Mouse (Mus musculus) ES-E14 (cell line): ENCODE results near the gene Cytl1. TPM values are rescaled to one million over a fixed set of nuclear protein-coding genes. Genes with fewer than 3 reads are reported as not detected.

Source experiments
- DNase-seq: peaks from one replicate; pipeline ENCODE4 v3.0.0-alpha.2; 2013; ENCODE audit warnings: low read depth, low spot score
- H3K27ac ChIP-seq: 2 replicates; pipeline ENCODE4 v1.5.1; 2012; ENCODE audit warnings: low read depth, mild to moderate bottlenecking, low read length, moderate library complexity, mixed read lengths; ENCODE audit not compliant: poor library complexity, insufficient read depth, severe bottlenecking
- H3K36me3 ChIP-seq: 2 replicates; pipeline ENCODE4 v1.6.1; 2012; ENCODE audit warnings: mild to moderate bottlenecking, low read length, moderate library complexity, mixed read lengths; ENCODE audit not compliant: control insufficient read depth, poor library complexity, insufficient read depth, severe bottlenecking
- H3K4me1 ChIP-seq, 2 experiments: fragments of 150-350 bp in 1 of 2; sonication (generic) in 1 of 2; 2 replicates each; pipeline ENCODE4 v1.6.1; 2012; ENCODE audit warnings: low read length in 2 of 2, mild to moderate bottlenecking in 1 of 2, mixed read lengths in 1 of 2; ENCODE audit not compliant: control insufficient read depth in 2 of 2, insufficient read depth in 2 of 2, poor library complexity in 1 of 2
- H3K4me3 ChIP-seq, 2 experiments: fragments of 150-350 bp in 1 of 2; sonication (generic) in 1 of 2; 2 replicates each; pipeline ENCODE4 v1.5.1; 2012; ENCODE audit warnings: low read length in 2 of 2, low read depth in 1 of 2, mild to moderate bottlenecking in 1 of 2, mixed read lengths in 1 of 2; ENCODE audit not compliant: insufficient read depth in 1 of 2, poor library complexity in 1 of 2, severe bottlenecking in 1 of 2
- H3K9ac ChIP-seq: 2 replicates; pipeline ENCODE4 v1.6.1; 2012; ENCODE audit warnings: low read depth, mild to moderate bottlenecking, low read length, mixed read lengths; ENCODE audit not compliant: poor library complexity, insufficient read depth, severe bottlenecking
- H3K9me3 ChIP-seq: fragments of 150-350 bp; sonication (generic); 2 replicates; pipeline ENCODE4 v1.6.1; 2012; ENCODE audit warnings: low read depth, mild to moderate bottlenecking, low read length; ENCODE audit not compliant: control insufficient read depth, insufficient read depth
- CHD2 ChIP-seq: IDR thresholded peaks from 2 replicates; pipeline ENCODE4 v1.6.1; 2014; ENCODE audit warnings: mild to moderate bottlenecking, low read depth, low read length, inconsistent platforms
- HCFC1 ChIP-seq: IDR thresholded peaks from 2 replicates; pipeline ENCODE4 v1.6.1; 2012; ENCODE audit warnings: low read length, inconsistent platforms, borderline replicate concordance; ENCODE audit not compliant: insufficient read depth
- MAFK ChIP-seq: IDR thresholded peaks from 2 replicates; pipeline ENCODE4 v1.6.1; 2014; ENCODE audit warnings: mild to moderate bottlenecking, low read depth, low read length, inconsistent platforms; ENCODE audit not compliant: insufficient read depth
- ZC3H11A ChIP-seq: IDR thresholded peaks from 2 replicates; pipeline ENCODE4 v1.6.1; 2012; ENCODE audit warnings: low read depth, mild to moderate bottlenecking, inconsistent platforms, low read length, borderline replicate concordance
- ZNF384 ChIP-seq: IDR thresholded peaks from 2 replicates; pipeline ENCODE4 v1.6.1; 2012; ENCODE audit warnings: low read depth, low read length, inconsistent platforms
- in situ Hi-C, 2 experiments: fragments of 600-800 bp; cut with MboI; formaldehyde crosslinking; loops; one replicate each; pipeline ENCODE4 v1.15.1; 2025; ENCODE audit warnings: low sequenced_read_pairs in 2 of 2, inconsistent platforms in 1 of 2; ENCODE audit not compliant: unreplicated experiment in 2 of 2
- total RNA-seq: library from RNA; depleted of rRNA; stranded (reverse); fragments of 300-350 nt; gene quantifications from 2 replicates; pipeline ENCODE4 v1.2.3, GENCODE M21; 2012

Gene Cytl1
- total RNA-seq, 1 experiment: not detected

DNA sequence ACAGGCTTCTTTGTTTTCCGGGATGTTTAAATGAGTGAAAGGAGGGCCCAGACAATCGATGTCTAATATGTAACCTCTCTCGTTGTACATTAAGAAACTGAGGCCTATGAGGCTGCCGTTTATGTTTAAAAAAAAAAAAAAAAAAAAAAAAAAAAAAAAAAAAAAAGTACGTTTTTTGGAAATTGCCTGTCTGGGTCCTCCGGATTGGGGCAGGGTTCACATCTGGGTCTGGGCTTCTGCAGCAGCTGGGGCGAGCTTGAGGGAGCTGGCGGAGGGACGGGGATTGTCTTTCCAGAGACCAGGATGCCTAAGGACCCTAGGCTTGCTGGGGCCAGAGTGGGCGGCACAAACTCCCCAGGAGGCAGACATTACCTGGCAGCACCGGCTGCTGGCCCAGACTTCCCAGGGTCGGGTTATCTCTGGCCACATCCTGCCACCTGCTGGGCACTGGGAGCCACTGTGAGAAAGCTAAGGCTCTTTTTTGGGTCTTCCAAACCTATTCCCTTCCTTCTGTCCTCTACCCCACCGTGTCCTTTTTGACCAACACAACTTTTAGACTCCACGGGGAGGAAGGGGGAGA lies 17.8 kb upstream of the Cytl1 start:
- DNase-seq: no peak
- in situ Hi-C loops: loop anchor here in 1 of 2 experiments (25.0 kb wide), 1 partner anchor 430 kb away; no protein-coding TSS in a partner anchor
- H3K9me3 ChIP-seq: no peaks in the 10 kb centered on the region
- H3K27ac ChIP-seq: no peak overlapping the region
- H3K36me3 ChIP-seq: no peaks in the 10 kb centered on the region
- no peak overlapping the region for H3K9ac ChIP-seq
- peak overlapping the region; percentile 55; a peak in 2 of 4 replicates for H3K4me3 ChIP-seq
- no peaks in the 10 kb centered on the region for H3K4me1 ChIP-seq
- no peak for TF ChIP-seq HCFC1
- TF ChIP-seq MAFK: no peak
- TF ChIP-seq CHD2: no peak
- TF ChIP-seq ZNF384: peak; percentile 96; the same call in 1 of the 2 replicates
- no peak for TF ChIP-seq ZC3H11A

GRCm38 (mm10) chr5:37720670-37721069 lies 14.6 kb upstream of the Cytl1 start:
- Histone ChIP-seq H3K9ac (no peak overlapping the region), H3K4me3 (no peak overlapping the region), H3K27ac (no peak overlapping the region), H3K9me3 (no peaks in the 10 kb centered on the region), H3K36me3 (no peaks in the 10 kb centered on the region), H3K4me1 (no peaks in the 10 kb centered on the region)
- TF ChIP-seq ZNF384 (no peak), CHD2 (no peak), ZC3H11A (no peak), MAFK (no peak), HCFC1 (no peak)
- in situ Hi-C loops: loop anchor here in 1 of 2 experiments (25.0 kb wide), 1 partner anchor 433 kb away; no protein-coding TSS in a partner anchor
- no peak for DNase-seq

DNA sequence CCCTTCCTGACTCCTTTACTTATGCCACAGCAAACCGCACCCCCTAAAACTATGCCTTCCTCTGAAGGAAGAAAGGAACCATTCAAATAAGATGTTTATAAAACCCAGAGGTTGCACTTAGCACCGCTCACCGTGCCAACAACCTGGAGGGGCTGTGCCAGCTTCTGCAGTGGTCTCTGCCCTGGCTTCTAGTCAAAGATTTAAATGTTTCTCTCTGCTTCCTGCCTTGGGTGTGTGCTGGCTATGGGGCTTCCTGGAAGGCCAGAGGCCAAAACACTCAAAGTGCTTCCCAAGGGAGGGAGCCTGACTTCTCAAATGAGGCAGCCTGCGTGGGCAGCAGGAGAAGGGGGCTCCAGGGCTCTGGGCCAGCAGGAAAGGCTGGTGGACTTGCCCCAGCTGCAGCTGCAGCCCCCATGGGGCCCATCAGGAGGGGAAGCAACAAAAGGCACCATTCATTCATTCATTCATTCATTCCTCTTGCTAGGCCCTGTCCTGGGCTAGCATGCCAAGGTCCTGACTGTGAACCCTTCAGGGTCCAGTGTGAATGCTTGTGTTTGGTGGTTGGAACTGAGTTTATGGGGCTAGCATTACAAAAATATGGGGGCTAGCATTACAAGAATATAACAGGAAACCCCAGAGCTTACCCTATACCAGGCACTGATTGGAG lies 10.0 kb upstream of the Cytl1 start:
- Histone ChIP-seq H3K27ac (no peak overlapping the region), H3K9ac (no peak overlapping the region), H3K4me1 (no peaks in the 10 kb centered on the region), H3K9me3 (no peaks in the 10 kb centered on the region), H3K4me3 (no peak overlapping the region), H3K36me3 (no peaks in the 10 kb centered on the region)
- no peak for TF ChIP-seq HCFC1
- TF ChIP-seq MAFK: no peak
- no peak for TF ChIP-seq ZC3H11A
- TF ChIP-seq ZNF384: no peak
- in situ Hi-C loops: no loop called here
- DNase-seq: no peak

DNA sequence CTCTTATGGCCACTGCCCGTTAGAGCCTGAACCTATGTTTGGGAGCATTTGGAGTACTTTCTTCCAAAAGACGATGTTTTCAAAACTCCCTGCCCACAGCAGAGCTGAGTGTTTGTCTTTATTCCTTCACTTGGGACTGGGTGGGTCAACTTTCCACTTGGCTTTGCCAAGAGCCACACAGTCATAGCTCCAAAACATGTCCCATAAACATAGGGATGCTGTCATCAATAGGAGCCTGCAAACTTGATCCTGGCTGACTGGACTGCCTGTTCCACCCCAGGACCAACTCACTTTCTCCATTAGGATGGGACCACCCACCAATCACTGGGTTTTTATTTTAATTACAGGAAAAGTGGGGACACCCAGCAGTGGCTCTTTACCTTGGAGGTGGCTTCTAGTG lies 4.5 kb upstream of the Cytl1 start:
- TF ChIP-seq CHD2 (no peak), HCFC1 (no peak), MAFK (no peak), ZNF384 (no peak), ZC3H11A (no peak)

More for the DNA sequence above, 4.5 kb upstream of the Cytl1 start:
- H3K27ac ChIP-seq: no peak overlapping the region
- H3K4me3 ChIP-seq: no peak overlapping the region
- H3K4me1 ChIP-seq: 0 out of 4 replicates have a peak, but pooled peaks cover 0 to 1% of the 10 kb centered on the region in 2 experiments
- H3K36me3 ChIP-seq: no peaks in the 10 kb centered on the region
- in situ Hi-C loops: no loop called here
- no peak for DNase-seq
- no peaks in the 10 kb centered on the region for H3K9me3 ChIP-seq
- H3K9ac ChIP-seq: no peak overlapping the region
